Mouse (Mus musculus) megakaryocyte, embryonic 14.5 days (primary cell): ENCODE measurements around the gene Zfp169.

Experiments
- FLI1 ChIP-seq: IDR thresholded peaks from 2 replicates; pipeline ENCODE4 v1.6.1; 2012; ENCODE audit warnings: low read length, inconsistent platforms, mixed read lengths
- GATA1 ChIP-seq: IDR thresholded peaks from 3 replicates; pipeline ENCODE4 v1.6.1; 2012; ENCODE audit warnings: mixed read lengths, low read length, inconsistent platforms, borderline replicate concordance

- no peak for TF ChIP-seq GATA1
- no peak for TF ChIP-seq FLI1
Measured at GRCm38 (mm10) chr13:48562336-48562735, 49.1 kb upstream of the Zfp169 start.
